Mouse (Mus musculus) kidney, postnatal 4 days (tissue): ENCODE results near the gene Vax1.

ENCODE experiments used
- DNase-seq, 2 experiments: peaks; one replicate each; pipeline ENCODE4 v3.0.0; 2021; ENCODE audit warnings: mixed read lengths in 2 of 2

Gene Vax1

DNA sequence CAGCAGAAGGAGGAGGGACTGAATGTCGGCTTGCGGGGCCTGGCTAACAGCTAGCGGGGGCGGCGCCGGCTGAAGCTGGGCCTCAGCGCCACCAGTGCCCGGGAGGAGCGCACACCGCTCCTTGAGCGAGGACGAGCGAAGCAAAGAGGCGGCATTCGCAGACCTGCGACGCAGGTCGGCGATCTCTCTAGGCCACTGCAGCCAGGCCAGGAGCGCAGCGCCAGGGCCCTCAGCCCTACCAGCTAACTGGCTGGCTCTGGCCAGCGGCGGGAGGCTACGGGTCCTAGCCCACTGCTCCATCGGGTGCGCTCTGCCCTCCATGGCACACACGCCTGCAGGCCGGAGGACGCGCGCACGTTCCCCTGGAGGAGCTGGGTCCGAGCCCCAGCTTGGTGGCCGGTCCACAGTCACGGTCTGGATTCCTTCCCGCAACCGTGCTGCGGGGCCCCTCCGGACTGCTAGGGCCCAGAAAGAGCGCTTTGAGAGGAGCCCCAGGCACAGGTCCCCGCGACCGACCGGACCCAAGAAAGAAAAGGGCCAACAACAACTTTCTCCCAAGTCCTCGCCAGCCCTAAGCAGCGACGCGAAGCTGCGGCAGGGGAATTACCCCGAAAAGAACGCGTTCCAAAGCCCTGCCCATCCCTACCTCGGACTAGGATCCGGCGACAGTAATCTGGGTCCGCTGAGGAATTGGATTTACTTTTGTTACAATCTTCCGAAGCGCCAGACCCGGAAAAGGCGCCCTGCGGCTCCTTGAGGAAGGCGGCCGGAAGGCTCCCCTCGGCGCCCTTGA lies 517 bp downstream of the Vax1 start:
- DNase-seq: peak; percentile 39 to 55

GRCm38 (mm10) chr19:59168386-59168905 lies 1.4 kb downstream of the Vax1 start:
- DNase-seq: peak in 1 of 2 experiments; percentile 12

DNA sequence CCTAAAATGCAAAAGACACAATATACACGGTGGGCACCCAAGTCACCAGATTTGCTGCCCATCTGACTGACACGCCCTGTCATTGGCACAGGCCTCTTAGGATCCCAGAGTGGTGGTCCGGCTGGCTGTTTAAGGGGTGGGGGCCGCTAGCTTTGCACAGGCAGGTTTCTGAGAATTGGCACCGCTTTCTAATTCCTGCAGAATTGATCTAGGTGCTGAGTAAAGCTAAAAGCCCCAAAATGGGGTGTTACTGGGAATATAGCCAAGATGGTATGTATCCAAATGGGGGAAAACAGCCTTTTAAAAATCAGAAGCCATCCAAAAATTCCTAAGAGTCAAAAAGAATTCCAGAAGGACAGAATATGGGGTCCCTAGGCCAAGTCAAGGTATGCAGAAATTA lies 2.0 kb downstream of the Vax1 start:
- no peak for DNase-seq

DNA sequence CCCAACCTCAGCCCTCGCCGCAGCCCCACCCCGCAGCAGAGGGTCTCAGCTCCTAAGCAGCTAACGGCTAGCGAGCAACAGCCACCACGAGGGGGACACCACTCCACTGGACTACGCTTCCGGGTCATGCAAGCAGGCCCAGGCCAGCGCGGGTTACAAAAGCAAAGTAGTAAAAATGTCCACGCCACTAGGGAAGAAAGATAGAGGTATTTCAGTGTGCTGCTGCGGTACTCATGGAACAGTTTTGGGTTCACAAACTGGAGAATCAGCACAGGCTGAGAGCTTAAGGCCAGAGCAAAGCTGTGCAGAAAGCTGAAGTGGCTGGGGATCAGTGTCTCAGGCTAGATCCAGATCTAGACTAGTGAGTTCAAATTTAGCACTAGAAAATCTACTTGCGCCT lies 3.0 kb downstream of the Vax1 start:
- DNase-seq: peak; percentile 26 to 53

GRCm38 (mm10) chr19:59166311-59166761 lies 3.5 kb downstream of the Vax1 start:
- peak; percentile 28 to 51 for DNase-seq

- peak in 1 of 2 experiments; percentile 14 for DNase-seq
These were observed 4.3 kb downstream of the Vax1 start for GRCm38 (mm10) chr19:59165577-59165976.

- peak in 1 of 2 experiments; percentile 17 for DNase-seq
These were observed 4.8 kb downstream of the Vax1 start for GRCm38 (mm10) chr19:59164896-59165560.

- DNase-seq: no peak
These were observed 5.7 kb downstream of the Vax1 start for GRCm38 (mm10) chr19:59164111-59164510.

- no peak for DNase-seq
These were observed 13.2 kb downstream of the Vax1 start for GRCm38 (mm10) chr19:59156702-59157101.

DNA sequence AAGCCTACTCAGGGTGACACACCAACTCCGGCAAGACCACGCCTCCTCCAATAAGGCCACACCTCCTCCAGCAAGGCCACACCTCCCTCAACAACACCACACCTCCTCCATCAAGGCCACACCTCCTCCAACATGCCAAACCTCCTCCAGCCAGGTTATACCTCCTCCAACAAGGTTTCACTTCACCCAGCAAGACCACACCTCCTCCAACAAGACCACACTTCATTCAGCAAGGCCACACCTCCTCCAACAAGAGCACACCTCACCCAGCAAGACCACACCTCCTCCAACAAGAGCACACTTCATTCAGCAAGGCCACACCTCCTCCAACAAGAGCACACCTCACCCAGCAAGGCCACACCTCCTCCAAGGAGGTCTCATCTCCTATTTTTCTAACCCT lies 15.7 kb downstream of the Vax1 start:
- DNase-seq: no peak

DNA sequence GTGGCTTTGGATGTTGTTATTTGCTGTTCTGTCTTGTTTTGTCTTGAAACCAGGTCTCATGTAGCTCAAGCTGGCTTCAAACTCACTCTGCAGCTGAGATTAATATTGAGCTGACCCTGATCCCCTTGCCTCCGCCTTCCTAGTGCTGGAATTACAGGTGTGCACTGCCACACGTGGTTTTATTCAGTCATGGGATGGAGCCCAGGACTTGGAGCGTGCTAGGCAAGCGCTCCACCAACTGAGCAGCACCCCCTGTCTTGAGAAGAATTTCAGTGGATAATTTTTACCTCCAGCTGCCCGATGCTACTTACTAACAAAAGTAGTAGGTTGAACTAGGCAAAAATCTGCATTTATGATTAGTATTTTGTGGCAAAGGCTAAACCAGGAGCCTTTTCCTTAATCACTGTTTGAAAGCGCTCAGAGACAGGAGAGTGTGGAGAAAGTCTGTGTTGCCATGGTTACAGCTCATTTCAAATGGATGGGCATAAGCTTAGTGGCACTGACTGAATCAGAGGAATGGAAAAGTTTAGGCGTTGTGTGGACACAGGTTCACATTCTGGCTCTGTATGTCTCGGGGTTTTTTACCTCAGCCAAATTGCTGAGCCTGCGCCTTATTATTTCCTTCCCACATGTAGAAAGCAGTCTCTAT lies 24.2 kb downstream of the Vax1 start:
- no peak for DNase-seq

DNA sequence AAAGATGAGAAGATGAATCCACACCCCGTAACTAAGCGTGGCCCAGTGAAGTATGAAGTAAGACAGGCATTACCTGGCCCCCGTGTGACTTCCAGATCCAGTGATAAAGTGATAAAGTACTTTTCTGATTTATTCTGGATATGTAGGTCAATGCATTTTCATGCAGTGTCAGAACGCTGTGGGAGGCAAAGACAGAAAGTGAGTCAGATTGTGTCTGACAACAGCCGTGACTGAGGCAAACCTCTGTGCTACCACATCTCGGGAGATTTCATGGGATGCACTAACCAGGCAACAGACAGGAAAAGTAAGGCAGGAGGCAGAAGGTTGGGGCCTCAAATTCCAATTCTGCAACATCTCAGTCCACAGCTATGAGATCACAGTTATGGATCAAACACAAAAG lies 24.8 kb downstream of the Vax1 start:
- DNase-seq: no peak

DNA sequence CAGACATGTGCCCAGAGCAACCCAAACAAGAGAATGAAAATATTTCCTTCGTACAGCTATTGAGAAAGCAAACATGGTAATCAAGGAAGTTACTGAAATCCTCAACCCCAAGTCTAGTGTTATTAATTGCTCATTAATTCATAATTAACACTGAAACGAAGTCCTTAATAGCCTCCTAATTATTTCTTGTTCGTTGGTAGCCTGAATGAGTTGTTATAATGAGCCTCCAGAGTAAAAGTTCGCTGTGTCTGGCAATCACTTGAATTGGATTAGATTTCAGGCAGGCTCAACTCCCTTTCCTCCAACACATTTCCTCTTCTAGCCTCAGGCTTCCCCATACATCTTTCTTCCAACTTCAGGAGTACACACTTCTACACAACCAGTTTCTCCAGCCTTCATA lies 27.6 kb downstream of the Vax1 start:
- DNase-seq: no peak

DNA sequence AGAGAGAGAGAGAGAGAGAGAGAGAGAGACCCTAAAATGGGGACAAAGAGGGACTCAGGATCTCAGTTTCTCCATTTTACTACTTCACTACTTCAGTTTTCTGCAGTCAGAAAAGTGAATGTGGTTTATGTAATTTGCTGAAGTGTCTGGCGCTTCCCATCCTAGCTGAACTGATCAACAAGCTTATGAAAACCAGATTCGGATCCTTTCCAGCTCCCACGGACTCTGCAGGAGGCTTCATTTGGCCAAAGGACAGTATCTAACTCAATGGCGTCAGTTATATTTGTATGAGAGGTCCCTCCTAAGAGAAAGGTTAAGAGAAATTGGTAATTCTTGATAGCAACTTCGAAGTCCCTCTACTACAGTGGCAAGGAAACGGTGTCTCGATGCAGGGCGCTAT lies 34.5 kb downstream of the Vax1 start:
- DNase-seq: no peak

GRCm38 (mm10) chr19:59134916-59135315 lies 34.9 kb downstream of the Vax1 start:
- no peak for DNase-seq

DNA sequence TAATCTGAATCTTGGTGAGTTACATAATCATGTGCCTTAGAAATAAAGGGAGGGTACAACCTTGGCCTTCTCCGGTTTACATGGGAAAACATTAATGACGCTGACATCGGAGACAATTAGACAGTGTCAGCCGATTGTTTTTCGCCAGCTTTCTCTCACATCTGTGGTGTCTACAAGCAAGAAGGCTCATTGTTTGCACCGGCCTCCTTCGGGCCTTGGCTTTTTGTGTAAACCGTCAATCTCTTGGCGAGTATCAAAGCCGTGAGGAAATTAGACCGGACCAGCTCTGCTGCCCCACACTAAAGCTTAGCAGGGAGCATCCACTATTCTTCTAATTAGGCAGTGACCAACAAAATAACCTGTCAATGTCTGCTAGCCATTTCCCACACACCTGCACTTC lies 36.7 kb downstream of the Vax1 start:
- no peak for DNase-seq

- no peak for DNase-seq
These were observed 40.2 kb downstream of the Vax1 start for GRCm38 (mm10) chr19:59129671-59130070.

GRCm38 (mm10) chr19:59128531-59129204 lies 41.2 kb downstream of the Vax1 start:
- DNase-seq: no peak

DNA sequence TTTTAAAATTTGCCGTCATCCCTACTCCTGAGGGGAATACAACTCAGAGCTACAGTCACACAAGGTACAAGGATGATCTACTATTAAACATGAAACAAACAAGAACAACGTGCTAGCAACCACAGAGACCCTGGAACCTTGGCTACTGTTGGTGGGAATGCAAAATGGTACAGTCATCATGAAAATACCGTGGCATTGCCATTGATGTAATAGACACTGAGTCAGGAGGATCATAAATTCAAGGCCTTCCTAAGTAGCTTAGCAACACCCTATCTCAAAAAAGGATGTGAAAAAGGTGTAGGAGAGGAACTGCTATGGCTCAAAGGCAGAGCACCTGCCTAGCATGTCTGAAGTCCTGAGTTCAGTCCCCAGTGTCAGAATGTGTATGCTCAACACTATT lies 42.4 kb downstream of the Vax1 start:
- no peak for DNase-seq
